ENCODE assay signal across 29 mouse cellular contexts in genomic region chr3:154654901-154655300, GRCm38 (mm10). TPM values are rescaled to one million over a fixed set of nuclear protein-coding genes. Genes with fewer than 3 reads are reported as not detected.
DNase-seq lines count a peak whose midpoint lies in the region; ATAC-seq and TF ChIP-seq lines count a peak whose summit lies in the region.
"Had no signal": no experiment of that assay in that cellular context is flagged by ENCODE, and none has a peak within 500 bp of the region (broad histone marks: within the 10 kb centered on the region; RNA-seq: fewer than 3 reads in every experiment).

No protein-coding gene starts in this region.

- H3K4me1 ChIP-seq in heart, embryonic 11.5 days (ENCODE audit: control insufficient read depth, insufficient read depth, low read length), result no peaks in the 10 kb centered on the region
- H3K4me1 ChIP-seq in lung, adult 2 months (ENCODE audit: control insufficient read depth, insufficient read depth, low read length), result no peaks in the 10 kb centered on the region
- H3K4me1 ChIP-seq: embryonic facial prominence, embryonic 15.5 days; liver, embryonic 12.5 days had no signal

- TF ChIP-seq POLR2A in lung, adult 2 months (IDR thresholded peaks at IDR 0.05; ENCODE audit: borderline replicate concordance, extremely low read depth, low read depth, low read length), result no peak

- H3K27me3 ChIP-seq in heart, embryonic 11.5 days (ENCODE audit: control insufficient read depth, insufficient read depth, low read length), result peaks cover 19% of the 10 kb centered on the region
- H3K27me3 ChIP-seq: liver, embryonic 12.5 days; neural tube, embryonic 12.5 days; Patski had no signal

- intact Hi-C loops in gastrocnemius, postnatal 14 days (cut with DNase I; ENCODE audit: low total_unique reads), result no loop called here

- no peak overlapping the region for H3K9ac ChIP-seq in heart, embryonic 11.5 days (ENCODE audit: low read depth, low read length)
- H3K9ac ChIP-seq: embryonic facial prominence, embryonic 15.5 days; forebrain, embryonic 12.5 days; forebrain, postnatal 0 days; hindbrain, embryonic 15.5 days; kidney, embryonic 15.5 days; liver, embryonic 12.5 days; liver, postnatal 0 days; neural tube, embryonic 12.5 days had no signal

- H3K9me3 ChIP-seq in heart, embryonic 11.5 days (replicated peaks; ENCODE audit: control insufficient read depth, low read length), result no peaks in the 10 kb centered on the region
- H3K9me3 ChIP-seq: embryonic facial prominence, embryonic 10.5 days; embryonic facial prominence, embryonic 15.5 days; forebrain, embryonic 12.5 days; hindbrain, embryonic 15.5 days; kidney, embryonic 15.5 days; liver, embryonic 12.5 days; midbrain, embryonic 10.5 days; neural tube, embryonic 12.5 days had no signal

- no peak for ATAC-seq in heart, embryonic 11.5 days (replicated peaks; ENCODE audit: insufficient number of reproducible peaks, low FRiP score, low TSS enrichment)
- ATAC-seq: forebrain, postnatal 0 days had no signal

- no peak for TF ChIP-seq CTCF in lung, adult 2 months (IDR thresholded peaks at IDR 0.05; ENCODE audit: insufficient read depth, low read length)

- DNase-seq in cerebellum, postnatal 10 days, result peak; percentile 55 to 71
- DNase-seq in cerebellum, adult 9-10 months, result no peak
- peak; percentile 22 for DNase-seq in heart, adult 8-10 months (ENCODE audit: low spot score)
- peak; percentile 6 for DNase-seq in lung, postnatal 10 days
- DNase-seq in lung, adult 2 months, result no peak
- peak; percentile 35 for DNase-seq in heart, postnatal 4 days
- DNase-seq in gastrocnemius, postnatal 14 days, result no peak
- DNase-seq: adrenal gland, postnatal 10 days; cerebellum, adult 11 months; forebrain, postnatal 0 days; kidney, adult 18-20 months; kidney, postnatal 25 days; liver, postnatal 0 days; lung, postnatal 14 days; thymus, postnatal 4 days had no signal

- no peaks in the 10 kb centered on the region for H3K36me3 ChIP-seq in heart, embryonic 11.5 days (ENCODE audit: control insufficient read depth, insufficient read depth, low read length)
- H3K36me3 ChIP-seq: embryonic facial prominence, embryonic 10.5 days; embryonic facial prominence, embryonic 15.5 days; forebrain, embryonic 12.5 days; hindbrain, embryonic 15.5 days; kidney, embryonic 15.5 days; liver, embryonic 12.5 days; midbrain, embryonic 10.5 days; neural tube, embryonic 12.5 days had no signal

- WGBS in heart, embryonic 11.5 days (ENCODE audit: insufficient replicate concordance), result 42% methylated on average over 12 of the region's 12 CpGs
- 54% methylated on average over 12 of the region's 12 CpGs for WGBS in lung, adult 2 months

- no peak overlapping the region for H3K4me2 ChIP-seq in heart, embryonic 11.5 days
- H3K4me2 ChIP-seq: embryonic facial prominence, embryonic 15.5 days; forebrain, embryonic 12.5 days; hindbrain, embryonic 15.5 days; kidney, embryonic 15.5 days; liver, embryonic 12.5 days; neural tube, embryonic 12.5 days had no signal

- no peak overlapping the region for H3K4me3 ChIP-seq in heart, embryonic 11.5 days (ENCODE audit: low read depth, low read length)
- no peak overlapping the region for H3K4me3 ChIP-seq in lung, adult 2 months (replicated peaks; ENCODE audit: extremely low read depth, low read depth, low read length)
- H3K4me3 ChIP-seq: embryonic facial prominence, embryonic 10.5 days; embryonic facial prominence, embryonic 15.5 days; forebrain, embryonic 12.5 days; hindbrain, embryonic 15.5 days; kidney, embryonic 15.5 days; left cerebral cortex, adult 2 months; liver, embryonic 12.5 days; midbrain, embryonic 10.5 days; myocyte; neural tube, embryonic 12.5 days had no signal

- H3K27ac ChIP-seq in heart, embryonic 11.5 days (ENCODE audit: low read depth, low read length), result no peak overlapping the region
- H3K27ac ChIP-seq: embryonic facial prominence, embryonic 10.5 days; embryonic facial prominence, embryonic 15.5 days; forebrain, embryonic 12.5 days; hindbrain, embryonic 15.5 days; kidney, embryonic 15.5 days; left cerebral cortex, adult 2 months; liver, embryonic 12.5 days; midbrain, embryonic 10.5 days; neural tube, embryonic 12.5 days had no signal

RNA-seq across cellular contexts. Expression of gene Erich3, which starts 8.8 kb away (rescaled TPM):
- total RNA-seq in heart, adult 8-10 months (2022), result under 1 TPM; 0.08 to 0.35 (median 0.20) TPM
- polyA plus RNA-seq in heart, embryonic 11.5 days (2014; fragmentation: Nextera tagmentation; extraction: Ambion mirVana), result 0.10 and 0.21 TPM in 2 replicates
- 1.9 and 2.6 TPM in 2 replicates for polyA plus RNA-seq in lung, adult 2 months (2012; rRNA removed)
- under 1 TPM; 0.05 to 0.18 TPM for total RNA-seq in heart, postnatal 4 days (2021)
- under 1 TPM; 0.04 TPM for total RNA-seq in gastrocnemius, postnatal 14 days (2021)
- total RNA-seq: megakaryocyte progenitor cell, adult 5-6 weeks; MEL had no signal
- polyA plus RNA-seq: liver, embryonic 12.5 days; liver, postnatal 0 days; myocyte had no signal

RNA-seq across cellular contexts. Expression of gene Tyw3, which starts 58.0 kb away (rescaled TPM):
- 1 to 10 TPM; 3.3 to 5.0 (median 4.0) TPM for total RNA-seq in heart, adult 8-10 months (2022)
- polyA plus RNA-seq in heart, embryonic 11.5 days (2014; fragmentation: Nextera tagmentation; extraction: Ambion mirVana), result 14.0 and 17.9 TPM in 2 replicates
- polyA plus RNA-seq in lung, adult 2 months (2012; rRNA removed), result 9.1 and 9.4 TPM in 2 replicates
- 1 to 10 TPM; 5.9 to 6.8 TPM for total RNA-seq in heart, postnatal 4 days (2021)
- 1 to 10 TPM; 1.4 to 2.5 TPM for total RNA-seq in gastrocnemius, postnatal 14 days (2021)

RNA-seq across cellular contexts. Expression of gene Cryz, which starts 58.4 kb away (rescaled TPM):
- 10 to 100 TPM; 14.7 to 20.0 (median 16.6) TPM for total RNA-seq in heart, adult 8-10 months (2022)
- polyA plus RNA-seq in heart, embryonic 11.5 days (2014; fragmentation: Nextera tagmentation; extraction: Ambion mirVana), result 12.2 and 14.5 TPM in 2 replicates
- 4.7 and 6.6 TPM in 2 replicates for polyA plus RNA-seq in lung, adult 2 months (2012; rRNA removed)
- 10 to 100 TPM; 15.5 to 22.4 TPM for total RNA-seq in heart, postnatal 4 days (2021)
- 1 to 10 TPM; 7.0 to 7.6 TPM for total RNA-seq in gastrocnemius, postnatal 14 days (2021)

Comparison
In these comparisons a context has a peak if more than half of its experiments do, and no peak if none do; other contexts are left out.
1. DNase-seq: peak in cerebellum, postnatal 10 days (2 of 2), heart, adult 8-10 months (single experiment), lung, postnatal 10 days (single experiment) and heart, postnatal 4 days (single experiment); none in cerebellum, adult 9-10 months (single experiment), lung, adult 2 months (single experiment) and gastrocnemius, postnatal 14 days (single experiment).